Mouse (Mus musculus): ENCODE measurements around the gene Pmf1.
"Not testable (repeated sequence)": the region's sequence is repeated elsewhere in the genome, so short reads cannot be mapped to it uniquely, and the experiment has no call there.

Pmf1 gene

DNA sequence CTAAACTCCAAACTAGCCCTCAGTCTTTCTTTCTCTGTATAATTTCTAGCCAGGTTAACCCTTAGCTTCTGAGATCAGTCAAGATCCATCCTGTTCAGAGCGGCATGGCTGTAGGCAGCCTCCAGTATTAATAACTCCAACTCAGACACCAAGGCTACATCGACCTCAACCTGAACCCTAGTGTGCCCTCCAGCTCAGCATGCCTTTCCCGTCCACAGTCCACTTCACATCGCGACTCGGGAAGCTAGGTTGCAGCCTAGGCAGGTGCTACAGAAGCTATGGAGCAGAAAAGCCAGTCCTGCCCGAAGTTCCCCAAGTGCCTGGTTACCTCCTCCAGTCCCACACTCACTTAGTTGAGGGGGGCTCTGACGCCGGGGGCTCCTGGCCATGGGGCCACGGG, 27.3 kb upstream of the Pmf1 start:
- no peak for DNase-seq

DNA sequence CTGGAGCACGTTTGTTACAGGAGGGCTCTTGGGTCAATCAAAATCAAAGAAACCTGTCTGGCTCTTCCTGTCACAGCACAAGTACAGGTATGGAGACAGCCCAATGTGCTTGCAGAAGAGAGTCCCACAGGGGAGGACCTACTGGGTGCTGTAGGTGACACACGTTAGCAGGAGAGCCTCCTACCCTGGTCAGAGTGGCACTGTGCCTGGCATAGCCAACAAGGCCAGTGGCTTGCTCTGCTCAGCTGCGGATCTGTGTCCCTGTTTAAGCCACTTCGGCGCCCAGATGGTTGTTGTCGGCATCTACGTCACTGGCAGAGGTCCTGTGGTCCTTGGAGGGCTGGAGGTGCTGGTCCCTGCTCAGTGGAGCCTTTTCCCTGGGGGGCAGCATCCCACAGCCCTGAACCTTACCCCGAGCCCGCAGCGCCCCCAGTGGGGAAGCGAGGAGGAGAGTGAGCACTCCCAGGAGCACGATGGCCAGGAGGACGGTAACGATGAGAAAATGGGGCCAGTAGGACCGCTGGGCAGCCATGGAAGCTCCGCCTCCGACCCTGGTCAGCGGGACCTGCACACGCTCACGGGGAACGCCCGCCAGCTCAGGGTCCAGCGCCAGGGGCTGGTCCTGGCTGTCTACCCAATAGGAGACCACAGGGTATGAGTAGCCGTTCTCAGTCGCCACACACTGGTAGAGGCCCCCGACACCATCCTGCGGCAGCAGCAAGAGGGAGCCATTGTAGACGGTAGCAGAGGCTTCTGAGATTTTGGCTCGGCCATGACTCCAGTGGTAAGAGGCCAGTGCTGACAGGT, 26.5 kb upstream of the Pmf1 start:
- peak; percentile 77 for DNase-seq

DNA sequence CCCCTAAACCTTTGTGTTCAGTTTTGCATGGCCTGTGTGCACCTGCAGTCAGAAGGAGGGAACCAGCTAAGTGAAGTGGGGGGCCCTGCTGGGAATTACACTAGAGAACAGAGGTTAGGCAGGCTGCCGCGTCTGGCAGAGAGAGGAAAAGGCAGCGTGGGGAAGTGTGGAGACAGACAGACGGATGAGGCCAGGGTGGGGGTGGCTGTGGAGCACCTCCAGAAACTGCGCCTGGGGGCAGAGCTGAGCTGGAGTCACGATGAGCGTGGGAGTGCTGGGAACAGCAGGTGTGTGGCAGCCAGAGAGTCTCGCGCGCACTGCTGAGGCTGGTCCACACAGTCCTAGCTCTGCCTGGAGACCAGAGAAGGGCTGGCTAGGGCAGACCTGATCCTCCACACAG, 25.4 kb upstream of the Pmf1 start:
- DNase-seq = no peak

DNA sequence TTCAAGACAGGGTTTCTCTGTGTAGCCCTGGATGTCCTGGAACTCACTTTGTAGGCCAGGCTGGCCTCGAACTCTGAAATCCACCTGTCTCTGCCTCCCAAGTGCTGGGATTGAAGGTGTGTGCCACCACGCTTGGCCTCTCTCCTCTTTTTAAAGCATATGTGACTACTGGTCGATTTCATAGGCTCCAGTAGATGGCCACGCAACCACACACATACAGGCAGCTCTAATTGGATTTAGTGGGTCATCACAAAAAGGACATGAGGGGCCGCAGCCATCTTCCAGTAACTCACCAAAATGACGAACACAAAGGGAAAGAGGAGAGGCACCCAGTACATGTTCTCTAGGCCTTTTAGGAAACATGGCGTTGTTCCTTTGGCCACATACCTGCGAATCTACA, 18.5 kb upstream of the Pmf1 start:
- DNase-seq = not testable (repeated sequence)

DNA sequence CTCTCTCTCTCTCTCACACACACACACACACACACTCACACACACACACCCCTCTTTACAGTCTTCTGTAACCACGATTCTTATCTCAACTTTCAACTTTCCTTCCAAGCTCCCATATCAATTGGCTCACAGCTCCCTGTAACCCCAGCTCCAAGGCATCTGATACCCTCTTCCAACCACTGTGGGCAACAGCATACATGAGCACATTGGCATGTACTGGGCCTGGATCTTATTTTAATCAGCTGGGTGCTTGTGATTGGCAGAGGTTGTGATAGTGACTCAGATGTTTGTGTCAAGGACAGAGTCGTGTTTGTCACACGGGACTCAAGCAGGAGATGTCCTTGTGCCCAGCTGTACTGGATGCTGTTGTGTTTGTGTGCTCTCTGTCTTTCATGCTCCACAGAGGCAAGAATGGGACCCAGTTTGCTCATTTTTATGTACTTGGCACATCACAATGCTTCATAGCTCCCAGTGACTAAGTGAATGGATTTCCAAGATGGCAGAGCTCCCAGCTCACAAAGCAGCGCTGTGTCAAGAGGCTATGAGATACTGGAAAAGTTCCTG, 17.3 kb upstream of the Pmf1 start:
- no peak for DNase-seq

DNA sequence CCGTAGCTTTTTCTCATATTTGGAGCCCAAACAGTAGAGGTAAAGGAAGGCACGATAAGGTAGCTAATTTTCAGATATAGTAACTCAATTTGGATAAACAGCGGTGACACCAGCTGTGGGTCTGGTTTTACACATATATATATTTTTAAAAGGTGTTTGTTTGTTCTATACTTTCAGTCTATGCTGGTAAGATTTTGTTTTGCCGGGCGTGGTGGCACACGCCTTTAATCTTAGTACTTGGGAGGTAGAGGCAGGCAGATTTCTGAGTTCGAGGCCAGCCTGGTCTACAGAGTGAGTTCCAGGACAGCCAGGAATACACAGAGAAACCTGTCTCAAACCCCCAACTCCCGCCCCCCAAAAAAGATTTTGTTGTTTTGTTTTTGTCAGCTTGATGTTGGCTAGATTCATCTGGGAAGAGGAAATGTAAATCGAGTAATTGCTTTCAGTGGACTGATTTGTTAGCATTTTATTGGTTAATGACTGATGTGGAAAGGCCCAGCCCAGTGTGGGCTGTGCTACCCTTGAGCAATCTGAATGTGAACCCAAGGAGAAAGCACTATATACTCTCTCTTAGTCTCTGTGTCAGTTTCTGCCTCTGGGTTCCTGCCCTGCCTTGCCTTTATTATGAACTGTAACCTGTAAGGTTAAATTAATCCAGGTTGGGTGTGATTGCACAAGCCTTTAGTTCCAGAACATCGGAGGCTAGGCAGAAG, 15.7 kb upstream of the Pmf1 start:
- DNase-seq = no peak

DNA sequence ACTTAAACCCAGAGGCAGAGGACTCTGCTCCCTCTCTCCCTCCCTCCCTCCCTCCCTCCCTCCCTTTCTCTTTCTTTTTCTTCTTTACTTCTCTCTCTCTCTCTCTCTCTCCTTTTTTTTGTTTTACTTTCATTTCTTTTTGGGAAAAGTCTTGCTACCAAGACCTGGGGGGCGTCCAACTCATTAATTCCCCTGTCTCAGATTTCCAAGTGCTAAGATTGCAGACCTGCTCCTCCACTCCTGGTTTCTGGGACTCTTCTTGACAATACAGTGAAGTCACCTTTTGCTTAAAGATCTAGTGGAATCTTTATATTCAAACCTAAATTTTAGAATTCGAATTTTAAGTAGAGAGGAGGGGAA, 15.2 kb upstream of the Pmf1 start:
- DNase-seq = no peak

DNA sequence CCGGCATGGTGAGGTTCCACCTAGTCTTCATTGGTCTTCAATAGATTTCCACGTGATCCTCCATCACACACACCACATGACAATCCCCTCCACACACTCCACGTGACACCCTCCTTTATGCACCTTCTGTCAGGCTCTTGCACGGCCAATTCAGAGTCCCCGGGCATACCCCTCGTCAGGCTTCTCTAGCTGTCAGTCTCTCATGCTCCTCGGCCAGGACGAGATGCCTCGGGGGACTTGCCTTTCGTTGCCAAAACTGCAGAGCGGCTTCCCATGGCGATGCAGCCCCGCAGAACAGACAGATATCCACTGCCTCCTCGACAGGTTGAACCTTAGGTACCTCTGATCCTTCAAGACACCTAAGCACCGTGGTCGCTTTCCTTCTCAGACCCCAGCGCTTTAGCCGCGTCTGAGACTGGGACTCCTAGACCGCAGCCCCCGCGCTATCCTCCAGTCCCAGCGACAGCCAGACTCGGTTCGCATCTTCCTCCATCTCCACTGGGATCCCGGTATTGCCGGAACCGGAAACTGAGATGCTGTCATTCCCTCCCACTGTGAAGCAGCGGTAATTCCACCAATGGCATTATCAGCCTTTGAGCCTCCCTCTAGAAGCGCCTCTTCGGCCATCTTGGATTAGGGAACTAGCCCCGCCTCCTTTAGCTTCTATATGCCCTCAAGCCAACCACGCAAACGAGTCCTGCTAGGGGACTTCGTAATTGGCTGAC, 14.6 kb upstream of the Pmf1 start, which contains the start of gene Slc25a44:
Gene Slc25a44 (minus strand): TSS at position 535 of the 725 bp plus-strand sequence.
- peak; percentile 94 for DNase-seq

DNA sequence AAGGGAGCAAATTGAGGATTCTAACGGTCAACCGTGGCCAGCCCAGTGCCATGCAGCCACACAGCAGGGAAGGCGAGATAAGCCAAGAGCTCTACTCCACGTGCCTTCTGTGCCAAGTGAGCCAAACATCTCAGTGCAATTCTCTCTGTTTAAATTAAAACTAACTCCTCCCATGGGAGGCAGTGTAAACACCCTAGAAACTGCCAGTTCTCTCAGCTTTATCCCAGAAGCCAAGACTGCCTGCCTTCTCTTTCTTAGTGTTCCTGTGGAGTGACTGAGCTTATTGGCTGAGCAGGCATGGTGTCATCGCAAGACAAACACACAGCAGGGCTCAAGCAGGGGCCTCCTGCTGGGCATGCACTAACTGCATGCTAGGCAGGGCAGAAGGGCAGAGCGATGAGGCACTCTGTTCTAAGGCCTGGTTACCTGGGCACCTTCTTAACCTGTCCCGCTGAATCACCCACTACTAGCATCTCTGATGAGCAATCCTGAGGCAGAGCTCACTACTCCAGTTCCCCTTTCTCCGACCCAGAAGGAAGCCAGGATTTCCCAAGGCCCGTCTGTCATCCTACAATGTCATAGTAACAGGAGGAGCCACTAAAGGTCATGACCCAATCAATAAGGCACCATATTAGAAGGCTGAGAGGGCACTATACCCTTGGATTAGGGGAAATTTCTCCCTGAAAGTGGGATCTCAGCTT, 12.0 kb upstream of the Pmf1 start:
- peak; percentile 63 for DNase-seq

DNA sequence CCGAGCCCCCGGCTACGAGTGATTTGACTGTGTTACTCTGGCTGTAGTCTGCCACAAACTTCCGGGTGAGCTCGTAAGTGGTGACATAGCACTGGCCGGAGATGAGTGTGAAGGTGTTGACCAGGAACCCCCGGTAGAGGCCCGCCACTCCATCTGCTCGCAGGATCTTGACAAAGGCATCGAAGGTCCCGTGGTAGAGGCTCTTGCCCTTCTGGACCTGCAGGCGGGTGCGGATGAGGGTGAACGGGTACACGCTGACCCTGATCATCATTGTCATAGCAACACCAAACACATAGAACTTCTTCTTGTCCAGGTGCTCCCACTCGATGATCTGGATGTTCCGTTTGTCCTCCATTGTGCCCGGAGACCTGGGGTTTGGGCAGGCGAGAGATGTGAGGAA, 10.6 kb upstream of the Pmf1 start:
- DNase-seq = no peak

DNA sequence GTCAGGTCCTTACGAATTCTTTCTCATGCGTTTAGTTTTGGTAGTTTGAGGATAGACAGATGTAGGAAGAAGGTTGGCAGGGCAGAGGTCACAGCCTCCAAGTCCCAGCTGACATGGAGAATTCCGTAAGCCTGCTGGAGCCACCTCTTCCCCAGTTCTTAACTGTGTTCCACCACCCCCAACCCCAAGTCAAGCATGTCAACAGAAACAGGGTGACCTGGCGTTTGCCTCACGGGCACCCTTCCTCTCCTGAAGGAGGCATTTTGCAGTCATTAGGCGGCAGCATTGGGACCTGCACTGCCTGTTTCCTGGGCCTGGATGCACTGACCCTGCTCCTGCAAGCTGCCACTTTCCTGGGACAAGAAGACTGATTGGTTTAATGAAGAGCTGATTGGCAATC, 7.9 kb upstream of the Pmf1 start:
- no peak for DNase-seq

DNA sequence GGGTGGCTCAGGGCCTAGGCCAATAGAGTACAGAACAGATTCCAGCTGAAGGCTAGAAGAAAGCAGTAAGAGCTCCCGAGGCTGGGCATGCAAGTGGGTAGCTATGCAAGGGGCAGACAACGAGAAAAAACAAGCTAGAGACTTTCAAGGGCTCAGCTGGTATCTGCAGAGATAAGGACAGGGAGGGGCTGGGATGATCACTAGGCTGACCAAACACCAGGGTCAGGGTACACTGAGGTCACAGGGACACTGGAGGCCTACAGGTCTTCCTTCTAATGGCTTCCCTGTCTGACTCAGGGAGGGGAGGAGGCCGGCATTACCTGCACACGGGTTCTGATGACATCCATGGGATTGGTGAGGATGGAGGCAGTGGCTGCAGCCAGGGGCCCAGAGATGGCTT, 5.5 kb upstream of the Pmf1 start:
- no peak for DNase-seq

DNA sequence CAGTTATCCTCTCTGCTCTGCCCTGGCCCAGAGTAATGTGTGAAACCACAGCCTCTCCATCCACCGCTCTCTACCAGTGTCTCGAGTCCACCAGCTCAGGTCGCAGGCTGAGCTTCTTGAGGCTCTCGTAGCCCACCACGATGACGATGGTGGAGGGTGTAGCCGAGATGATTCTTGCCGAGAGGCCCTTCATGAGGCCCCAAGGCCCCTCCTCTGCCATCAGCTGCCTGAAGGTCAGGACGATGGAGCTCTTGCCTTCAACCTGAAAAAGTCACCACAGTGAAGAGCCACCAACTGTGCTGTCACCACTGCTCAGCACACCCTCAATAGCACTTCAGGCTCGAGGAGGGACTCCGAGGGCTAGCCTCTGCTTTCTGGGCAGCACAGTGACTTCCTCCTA, 2.5 kb upstream of the Pmf1 start:
- DNase-seq = no peak

DNA sequence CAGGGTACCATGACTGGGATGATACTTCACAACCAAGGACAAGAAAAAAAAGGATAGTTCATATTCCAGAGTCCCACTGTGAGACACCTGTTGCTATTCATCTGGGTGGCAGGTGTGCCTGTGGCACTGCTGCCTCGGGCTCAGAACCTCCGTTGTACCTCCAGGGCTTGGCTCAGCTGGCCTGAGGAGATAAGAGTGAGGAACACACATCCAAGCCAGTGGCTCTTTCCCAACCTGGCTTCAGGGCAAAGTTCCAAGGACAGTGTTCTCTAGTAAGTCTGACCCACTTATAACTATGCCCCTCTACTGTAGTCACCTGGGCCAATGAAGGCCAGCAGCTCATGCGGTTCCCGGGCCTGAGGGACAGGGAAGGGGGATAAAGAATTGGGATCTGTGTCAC, 1.6 kb upstream of the Pmf1 start:
- no peak for DNase-seq

DNA sequence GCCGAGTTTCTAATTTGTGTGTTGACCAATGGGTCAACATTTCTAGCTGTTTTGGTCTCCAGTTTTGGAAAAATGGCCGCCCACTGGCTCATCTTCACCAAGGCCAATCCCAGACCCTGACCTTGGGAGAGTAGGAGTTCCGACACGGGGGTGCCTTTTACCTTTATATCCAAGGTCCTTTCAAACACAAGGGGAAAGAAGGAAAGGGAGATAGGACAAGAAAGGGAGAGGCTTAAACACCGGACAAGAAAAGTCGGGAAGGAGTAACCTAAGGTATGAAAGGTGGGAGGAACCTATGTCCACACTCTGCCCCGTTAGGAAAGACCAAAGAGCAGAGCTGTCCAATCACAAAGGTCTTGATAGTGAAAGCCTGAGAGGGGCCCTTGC, 507 bp upstream of the Pmf1 start:
- DNase-seq = no peak

DNA sequence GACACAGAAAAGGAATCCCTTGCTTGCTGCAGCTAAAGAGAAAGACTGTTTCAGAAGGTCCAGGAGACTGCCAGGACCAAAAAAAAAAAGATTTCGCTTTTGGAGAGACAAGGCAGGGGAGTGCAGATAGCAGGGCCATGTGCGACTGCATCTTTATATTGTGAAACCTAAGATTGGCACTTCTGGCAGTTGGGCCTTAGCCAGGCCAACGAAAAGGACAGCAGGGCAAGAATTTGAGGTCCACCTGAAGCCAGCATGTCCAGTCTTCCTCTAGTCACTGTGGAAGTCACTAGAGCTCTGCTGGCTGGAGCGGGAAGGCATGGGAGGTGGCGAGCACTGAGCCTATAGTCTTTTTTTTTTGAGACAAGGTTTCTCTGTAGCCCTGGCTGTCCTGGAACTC, 1.2 kb downstream of the Pmf1 start:
- DNase-seq = no peak

DNA sequence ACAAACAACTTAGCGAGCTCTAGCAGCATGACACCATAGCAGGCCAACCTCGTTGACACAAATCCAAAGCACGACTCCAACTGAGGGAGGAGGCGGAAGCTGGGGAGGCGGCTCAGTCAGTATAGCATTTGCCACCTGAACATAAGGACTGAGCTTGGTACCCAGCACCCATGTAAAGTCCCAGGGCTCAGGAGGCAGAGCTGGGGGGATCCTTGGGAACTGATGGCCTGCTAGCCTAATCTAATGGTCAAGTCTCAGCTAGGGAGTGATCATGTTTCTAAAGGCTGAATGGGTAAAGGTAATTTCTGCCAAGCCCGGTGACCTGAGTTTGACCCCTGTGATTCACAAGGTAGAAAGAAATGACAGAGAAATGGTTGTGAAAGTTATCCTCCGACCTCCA, 2.6 kb downstream of the Pmf1 start:
- DNase-seq = no peak

DNA sequence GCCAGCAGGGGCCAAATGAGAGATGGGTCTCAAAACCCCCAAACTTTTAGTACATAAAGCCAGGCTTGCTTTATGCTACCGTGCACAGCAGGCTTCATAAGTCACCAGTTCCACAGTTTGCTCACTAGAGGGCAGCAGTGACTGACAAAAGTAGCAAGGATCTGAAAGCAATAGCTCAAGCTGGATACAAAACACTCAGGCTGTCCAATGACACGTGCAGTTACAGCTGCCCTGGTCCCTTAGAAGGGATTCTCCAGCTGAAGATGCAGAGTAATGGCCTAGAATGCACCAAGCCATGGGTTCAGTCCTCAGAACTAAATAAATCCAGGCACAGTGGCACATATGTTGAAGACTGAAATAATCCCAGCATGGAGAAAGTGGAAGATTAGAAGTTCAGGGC, 3.0 kb downstream of the Pmf1 start:
- peak; percentile 67 for DNase-seq

DNA sequence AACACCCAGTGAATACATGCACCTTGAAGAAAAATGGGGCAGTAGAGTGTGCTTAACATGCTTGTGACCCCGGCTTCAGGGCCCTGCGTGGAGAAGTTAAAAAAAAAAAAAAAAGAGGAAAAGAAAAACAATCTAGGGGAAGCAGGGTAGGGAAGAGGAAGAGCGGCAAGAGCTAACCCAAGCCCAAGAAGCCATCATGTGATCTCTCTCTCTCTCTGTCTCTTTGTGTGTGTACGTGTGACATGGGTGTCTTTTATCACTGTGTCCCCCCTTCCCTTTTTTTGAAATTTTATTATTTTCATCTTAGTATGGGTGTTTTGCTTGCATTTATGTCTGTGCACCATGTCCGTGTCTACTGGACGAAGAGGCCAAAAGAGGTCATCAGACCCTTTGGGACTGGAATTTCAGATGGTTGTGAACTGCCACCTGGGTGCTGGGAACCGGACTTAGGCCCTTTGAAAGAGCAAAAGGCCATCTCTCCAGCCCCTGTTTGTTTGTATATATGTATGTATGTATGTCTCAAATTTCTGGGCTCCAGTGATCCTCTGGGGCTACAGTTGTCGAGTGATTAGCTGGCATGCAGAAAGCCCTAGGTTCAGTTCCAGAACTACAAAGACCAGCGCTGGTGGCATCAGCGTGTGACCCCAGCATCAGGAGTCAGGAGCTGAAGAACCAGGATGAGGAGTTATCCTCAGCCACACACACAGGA, 6.5 kb downstream of the Pmf1 start:
- DNase-seq = no peak

DNA sequence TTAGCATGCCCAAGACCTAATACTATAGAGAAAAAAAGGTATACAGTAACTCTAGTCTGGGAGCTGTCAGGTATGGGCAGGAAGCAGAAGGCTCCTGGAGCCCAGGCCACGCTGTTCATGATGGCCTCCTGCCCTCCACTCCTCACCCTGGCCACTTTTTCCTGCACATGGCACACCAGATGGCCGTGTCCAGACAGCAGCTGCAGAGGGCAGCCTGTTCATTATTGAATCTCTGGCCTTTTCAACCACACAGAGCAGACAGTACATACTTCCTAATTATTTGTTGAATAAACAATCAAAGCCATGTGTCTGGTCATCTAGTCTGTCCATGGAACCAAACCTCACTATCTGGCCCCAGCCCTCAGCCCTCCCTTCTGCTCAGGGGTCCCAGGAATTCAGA, 11.5 kb downstream of the Pmf1 start:
- peak; percentile 80 for DNase-seq

DNA sequence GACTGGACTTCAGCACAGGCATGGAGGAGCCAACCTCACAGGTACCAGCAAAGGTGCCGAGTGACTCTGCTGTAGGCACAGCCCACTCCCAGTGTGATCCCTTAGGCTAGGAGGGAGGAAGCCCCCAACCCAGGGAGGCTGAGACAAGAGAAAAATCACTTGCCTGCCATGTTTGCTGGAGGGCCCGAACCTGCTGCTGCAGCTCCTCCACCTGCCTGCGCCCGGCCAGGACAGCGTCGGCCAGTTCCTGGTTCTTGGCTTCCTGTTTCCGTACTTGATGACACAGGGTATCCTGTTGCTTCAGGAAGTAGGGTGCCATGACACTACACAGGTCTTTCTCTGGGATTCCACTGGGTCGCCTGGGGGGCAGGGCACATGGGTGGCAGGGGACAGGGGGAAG, 14.4 kb downstream of the Pmf1 start:
- no peak for DNase-seq

DNA sequence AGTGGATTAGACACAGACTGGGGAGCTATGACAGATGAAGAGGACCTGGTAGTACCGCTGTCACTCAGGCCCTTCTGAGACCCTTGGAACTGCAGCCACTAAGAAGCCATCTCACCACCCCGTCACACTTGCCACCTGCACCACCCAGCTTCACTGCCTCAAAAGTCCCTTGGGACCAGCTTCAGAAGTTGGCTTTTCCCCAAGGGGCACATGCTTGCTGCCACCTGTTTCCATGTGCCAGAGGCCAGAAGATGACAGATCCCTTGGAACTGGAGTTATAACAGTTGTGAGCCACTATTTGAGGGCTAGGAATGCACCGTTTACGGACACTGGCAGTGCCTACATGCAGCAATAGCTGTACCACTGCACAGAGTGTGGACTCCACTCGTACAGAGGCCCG, 14.8 kb downstream of the Pmf1 start:
- DNase-seq = no peak

Data from cerebellum, adult 8-10 months (tissue).